Mouse (Mus musculus) cerebellum, adult 2 months (tissue): ENCODE measurements around the gene Srr. TPM values are rescaled to one million over a fixed set of nuclear protein-coding genes. Genes with fewer than 3 reads are reported as not detected.

Source experiments
- DNase-seq, 2 experiments: peaks; one replicate each; pipeline ENCODE4 v3.0.0; 2021
- H3K27ac ChIP-seq: fragments of 200-500 bp; 2 replicates; pipeline ENCODE4 v1.5.1; 2012; ENCODE audit warnings: low read length, control low read depth, inconsistent platforms; ENCODE audit not compliant: insufficient read depth
- H3K27me3 ChIP-seq: fragments of 200-500 bp; 2 replicates; pipeline ENCODE4 v1.6.1; 2012; ENCODE audit warnings: inconsistent platforms, mild to moderate bottlenecking, low read length, moderate library complexity; ENCODE audit not compliant: control insufficient read depth, insufficient read depth
- H3K4me1 ChIP-seq: fragments of 200-500 bp; 2 replicates; pipeline ENCODE4 v1.6.1; 2011; ENCODE audit warnings: low read length; ENCODE audit not compliant: control insufficient read depth, insufficient read depth
- H3K4me3 ChIP-seq: fragments of 200-500 bp; replicated peaks from 2 replicates; pipeline ENCODE3; 2011; ENCODE audit warnings: mild to moderate bottlenecking, low read depth, low read length, control low read depth; ENCODE audit not compliant: insufficient read depth
- CTCF ChIP-seq: fragments of 200-500 bp; IDR thresholded peaks from 2 replicates; pipeline ENCODE4 v1.5.1; 2011; ENCODE audit warnings: low read depth, mild to moderate bottlenecking, control low read depth, low read length, moderate library complexity, borderline replicate concordance; ENCODE audit not compliant: insufficient read depth
- POLR2A ChIP-seq: fragments of 200-500 bp; IDR thresholded peaks from 2 replicates; pipeline ENCODE4 v1.6.1; 2011; ENCODE audit warnings: low read length, control low read depth, borderline replicate concordance; ENCODE audit not compliant: insufficient read depth
- WGBS: fragments of 180-500 bp; shearing (Covaris S2); methylation state at CpG from one replicate; pipeline ENCODE4 v1.1.7; 2018; 5-methylcytosine and 5-hydroxymethylcytosine counted together
- polyA plus RNA-seq: library from polyadenylated mRNA; depleted of rRNA; stranded (reverse); fragments of >200 nt; gene quantifications from 2 replicates; pipeline ENCODE4 v1.2.3, GENCODE M21; 2012

Gene Srr
- polyA plus RNA-seq, 1 experiment, result 36.5 TPM

DNA sequence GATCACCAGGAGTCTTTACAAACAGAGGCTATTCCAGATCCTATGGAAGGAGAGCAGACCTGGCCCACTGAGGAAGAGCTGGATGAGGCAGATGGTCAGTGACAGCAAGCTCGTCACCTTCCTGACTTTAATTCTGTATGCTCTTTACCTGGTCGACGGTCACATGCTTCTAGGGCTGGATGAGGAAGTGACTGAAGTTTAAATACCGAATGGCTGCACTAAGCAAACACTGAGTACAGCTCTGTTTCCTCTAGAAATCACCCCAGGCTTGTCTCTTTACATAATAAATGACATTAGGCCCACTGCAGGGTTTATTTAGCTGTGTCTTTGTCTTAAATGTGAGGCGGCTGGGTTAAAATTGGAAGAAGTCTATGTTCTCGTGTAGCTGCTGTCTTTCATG, 24.2 kb downstream of the Srr start:
- no peak for DNase-seq
- WGBS, result 90% methylated on average over 6 of the region's 6 CpGs
- no peak overlapping the region for H3K27ac ChIP-seq
- no peaks in the 10 kb centered on the region for H3K27me3 ChIP-seq
- H3K4me3 ChIP-seq, result no peak overlapping the region
- no peak for TF ChIP-seq CTCF
- no peak for TF ChIP-seq POLR2A
- no peaks in the 10 kb centered on the region for H3K4me1 ChIP-seq

GRCm38 (mm10) chr11:74898517-74898827, 27.3 kb downstream of the Srr start:
- no peak for DNase-seq
- Histone ChIP-seq H3K27ac (no peak overlapping the region), H3K27me3 (no peaks in the 10 kb centered on the region), H3K4me3 (peak overlapping the region; percentile 65), H3K4me1 (0 out of 2 replicates have a peak, but pooled peaks cover 3% of the 10 kb centered on the region)
- TF ChIP-seq CTCF, result no peak
- no peak for TF ChIP-seq POLR2A
- WGBS, result 2% methylated on average over 7 of the region's 7 CpGs

- 0 out of 2 replicates have a peak, but pooled peaks cover 3% of the 10 kb centered on the region for H3K4me1 ChIP-seq
- peak; percentile 86 to 89 for DNase-seq
- WGBS, result under 1% methylated on average over 54 of the region's 54 CpGs
- peak within 1 kb of the TSS; percentile 65 for H3K4me3 ChIP-seq
- H3K27ac ChIP-seq, result peak within 1 kb of the TSS; percentile 63
- no peak for TF ChIP-seq CTCF
- TF ChIP-seq POLR2A, result peak; percentile 77; the same call in 1 of the 2 replicates
- H3K27me3 ChIP-seq, result no peaks in the 10 kb centered on the region
These were observed 27.9 kb downstream of the Srr start, which contains the start of gene Tsr1 for GRCm38 (mm10) chr11:74897678-74898516. Gene Tsr1, plus strand, starts transcription at chr11:74898071.

GRCm38 (mm10) chr11:74896901-74897677, 28.7 kb downstream of the Srr start, which contains the start of gene Sgsm2:
Gene Sgsm2, minus strand, starts transcription at chr11:74897060.
- Histone ChIP-seq H3K27ac (peak within 1 kb of the TSS; percentile 63), H3K4me3 (peak within 1 kb of the TSS; percentile 65), H3K4me1 (0 out of 2 replicates have a peak, but pooled peaks cover 3% of the 10 kb centered on the region), H3K27me3 (no peaks in the 10 kb centered on the region)
- TF ChIP-seq CTCF (no peak), POLR2A (0 out of 2 replicates have a peak, but pooled peaks have one; percentile 5)
- WGBS, result 1% methylated on average over 71 of the region's 74 CpGs
- peak; percentile 63 to 68 for DNase-seq

DNA sequence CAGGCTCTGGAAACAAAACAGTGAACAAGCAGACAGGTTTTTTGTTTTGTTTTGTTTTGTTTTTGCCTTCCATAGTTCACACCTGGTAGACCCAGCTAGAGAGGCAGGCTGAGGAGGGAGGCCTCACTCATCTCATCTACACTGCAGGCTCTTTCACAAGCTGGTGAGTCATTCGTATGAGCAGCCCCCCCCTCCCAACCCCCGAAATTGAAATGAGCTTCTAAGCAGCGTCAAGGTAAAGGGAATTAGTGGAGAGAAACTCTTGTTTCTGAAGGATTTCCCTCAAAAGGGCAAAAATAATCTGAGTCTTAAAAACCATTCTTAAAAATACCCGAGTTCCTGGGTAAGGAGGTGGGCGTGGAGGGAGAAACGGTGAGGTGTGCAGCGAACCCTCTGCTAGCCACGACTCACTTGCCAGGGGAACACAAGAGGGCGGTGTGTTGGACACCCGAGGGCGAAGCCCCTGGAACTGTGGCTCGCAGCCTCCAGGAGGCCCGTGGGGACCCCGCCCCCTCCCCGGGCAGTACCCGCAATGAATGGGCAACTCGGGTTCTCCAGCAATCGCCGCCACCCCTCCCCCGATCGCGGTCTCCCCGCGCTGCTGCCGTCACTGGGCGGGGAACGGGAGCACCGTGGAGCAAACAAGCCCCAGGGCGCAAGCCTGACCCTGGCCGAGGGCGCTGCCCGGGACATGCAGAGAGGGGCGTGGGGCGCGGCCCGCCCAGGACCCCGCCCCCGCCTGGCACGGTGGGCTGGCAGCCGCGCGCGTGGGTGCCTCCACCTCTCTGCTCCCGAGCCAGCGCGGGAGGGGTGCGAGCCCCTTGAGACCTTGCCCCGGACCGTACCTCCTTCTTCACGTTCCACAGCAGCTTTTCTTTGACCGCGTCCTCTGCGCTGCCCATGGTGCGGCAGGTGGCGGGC, 29.5 kb downstream of the Srr start:
- peak; percentile 48; the same call in 1 of the 2 replicates for TF ChIP-seq CTCF
- TF ChIP-seq POLR2A, result no peak
- Histone ChIP-seq H3K4me3 (peak overlapping the region; percentile 65), H3K27me3 (no peaks in the 10 kb centered on the region), H3K27ac (peak overlapping the region; percentile 63), H3K4me1 (0 out of 2 replicates have a peak, but pooled peaks cover 3% of the 10 kb centered on the region)
- WGBS, result 2% methylated on average over 52 of the region's 55 CpGs
- DNase-seq, result peak; percentile 60 to 68

DNA sequence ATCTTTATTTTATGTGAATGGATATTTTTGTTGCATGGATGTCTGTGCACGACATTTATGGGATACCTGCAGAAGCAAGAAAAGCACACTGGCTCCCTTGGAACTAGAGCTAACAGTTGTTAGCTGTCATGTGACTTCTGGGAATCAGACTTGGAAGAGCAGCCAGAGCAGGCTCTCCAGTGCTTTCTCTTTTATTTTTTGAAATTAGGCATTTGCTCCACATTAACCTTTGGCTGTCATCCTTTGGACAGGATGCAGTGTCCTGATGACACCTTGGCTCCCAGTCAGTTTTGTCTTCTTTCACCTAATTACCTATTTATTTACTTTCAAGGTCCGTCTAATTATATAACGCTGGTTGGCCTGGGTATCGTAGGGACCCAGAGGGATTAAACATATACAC, 31.1 kb downstream of the Srr start:
- WGBS, result 20% methylated on average over 4 of the region's 4 CpGs
- no peak for TF ChIP-seq CTCF
- no peak for TF ChIP-seq POLR2A
- no peak overlapping the region for H3K4me3 ChIP-seq
- no peaks in the 10 kb centered on the region for H3K27me3 ChIP-seq
- H3K4me1 ChIP-seq, result 0 out of 2 replicates have a peak, but pooled peaks cover 3% of the 10 kb centered on the region
- H3K27ac ChIP-seq, result no peak overlapping the region
- peak in 1 of 2 experiments; percentile 46 for DNase-seq

- Histone ChIP-seq H3K27ac (no peak overlapping the region), H3K4me3 (no peak overlapping the region), H3K27me3 (no peaks in the 10 kb centered on the region), H3K4me1 (peaks cover 8% of the 10 kb centered on the region)
- TF ChIP-seq CTCF (no peak), POLR2A (no peak)
- DNase-seq, result peak; percentile 72 to 87
- WGBS, result 31% methylated on average over 10 of the region's 10 CpGs
These were observed 42.6 kb downstream of the Srr start for GRCm38 (mm10) chr11:74883098-74883497.
